Mouse (Mus musculus): Measurements from ENCODE around the gene Ism1. TPM values are rescaled to one million over a fixed set of nuclear protein-coding genes. Genes with fewer than 3 reads are reported as not detected.

The Ism1 gene
- polyA plus RNA-seq, 1 experiment from 2014 or later = 1.0 TPM

- peaks cover 15% of the 10 kb centered on the region; the same call in 1 of the 2 replicates for H3K27me3 ChIP-seq (replicated peaks)
- H3K4me1 ChIP-seq = peaks cover 23% of the 10 kb centered on the region
- WGBS = under 1% methylated on average over 81 of the region's 84 CpGs
- peak overlapping the region; percentile 70 for H3K4me3 ChIP-seq (replicated peaks)
- peak overlapping the region; percentile 82 for H3K9ac ChIP-seq (replicated peaks)
- no peaks in the 10 kb centered on the region for H3K36me3 ChIP-seq
- no peaks in the 10 kb centered on the region for H3K9me3 ChIP-seq (replicated peaks)
- H3K27ac ChIP-seq (replicated peaks) = peak overlapping the region; percentile 83
- peak overlapping the region; percentile 100 for H3K4me2 ChIP-seq
- peak; percentile 93 for ATAC-seq (ENCODE audit: low FRiP score)
These were observed 530 bp downstream of the Ism1 start for GRCm38 (mm10) chr2:139678275-139679140.

- H3K4me3 ChIP-seq (replicated peaks) = no peak overlapping the region
- 80% methylated on average over 3 of the region's 3 CpGs for WGBS
- H3K9me3 ChIP-seq (replicated peaks) = no peaks in the 10 kb centered on the region
- peaks cover 7% of the 10 kb centered on the region; the same call in 1 of the 2 replicates for H3K27me3 ChIP-seq (replicated peaks)
- no peak overlapping the region for H3K27ac ChIP-seq (replicated peaks)
- H3K36me3 ChIP-seq = no peaks in the 10 kb centered on the region
- ATAC-seq (ENCODE audit: low FRiP score) = no peak
- H3K4me2 ChIP-seq = no peak overlapping the region
- H3K9ac ChIP-seq (replicated peaks) = no peak overlapping the region
- peaks cover 7% of the 10 kb centered on the region for H3K4me1 ChIP-seq
These were observed 4.6 kb downstream of the Ism1 start for GRCm38 (mm10) chr2:139682540-139682939.

GRCm38 (mm10) chr2:139689442-139690003 lies 11.5 kb downstream of the Ism1 start:
- Histone ChIP-seq H3K4me1 (no peaks in the 10 kb centered on the region), H3K9ac (replicated peaks) (no peak overlapping the region), H3K36me3 (no peaks in the 10 kb centered on the region), H3K9me3 (replicated peaks) (no peaks in the 10 kb centered on the region), H3K27ac (replicated peaks) (no peak overlapping the region), H3K4me3 (replicated peaks) (no peak overlapping the region), H3K4me2 (no peak overlapping the region), H3K27me3 (replicated peaks) (0 out of 2 replicates have a peak, but pooled peaks cover 2% of the 10 kb centered on the region)
- WGBS = 90% methylated on average over 1 of the region's 1 CpGs
- ATAC-seq (ENCODE audit: low FRiP score) = no peak

- Histone ChIP-seq H3K9ac (replicated peaks) (no peak overlapping the region), H3K27ac (replicated peaks) (no peak overlapping the region), H3K4me1 (no peaks in the 10 kb centered on the region), H3K4me2 (no peak overlapping the region), H3K27me3 (replicated peaks) (0 out of 2 replicates have a peak, but pooled peaks cover 2% of the 10 kb centered on the region), H3K36me3 (no peaks in the 10 kb centered on the region), H3K4me3 (replicated peaks) (no peak overlapping the region), H3K9me3 (replicated peaks) (no peaks in the 10 kb centered on the region)
- 90% methylated on average over 3 of the region's 3 CpGs for WGBS
- no peak for ATAC-seq (ENCODE audit: low FRiP score)
These were observed 15.5 kb downstream of the Ism1 start for GRCm38 (mm10) chr2:139693521-139693920.

GRCm38 (mm10) chr2:139694638-139695037 lies 16.7 kb downstream of the Ism1 start:
- no peaks in the 10 kb centered on the region for H3K4me1 ChIP-seq
- no peaks in the 10 kb centered on the region for H3K9me3 ChIP-seq (replicated peaks)
- H3K27me3 ChIP-seq (replicated peaks) = 0 out of 2 replicates have a peak, but pooled peaks cover 2% of the 10 kb centered on the region
- no peak overlapping the region for H3K4me2 ChIP-seq
- H3K4me3 ChIP-seq (replicated peaks) = no peak overlapping the region
- H3K36me3 ChIP-seq = no peaks in the 10 kb centered on the region
- 19% methylated on average over 5 of the region's 5 CpGs for WGBS
- H3K9ac ChIP-seq (replicated peaks) = no peak overlapping the region
- ATAC-seq (ENCODE audit: low FRiP score) = peak; percentile 73
- no peak overlapping the region for H3K27ac ChIP-seq (replicated peaks)

- no peak overlapping the region for H3K4me2 ChIP-seq
- no peak overlapping the region for H3K4me3 ChIP-seq (replicated peaks)
- no peaks in the 10 kb centered on the region for H3K9me3 ChIP-seq (replicated peaks)
- H3K27ac ChIP-seq (replicated peaks) = no peak overlapping the region
- WGBS = 21% methylated on average over 2 of the region's 2 CpGs
- ATAC-seq (ENCODE audit: low FRiP score) = no peak; the same call in 1 of the 2 replicates
- H3K9ac ChIP-seq (replicated peaks) = no peak overlapping the region
- H3K27me3 ChIP-seq (replicated peaks) = 0 out of 2 replicates have a peak, but pooled peaks cover 1% of the 10 kb centered on the region
- H3K4me1 ChIP-seq = no peaks in the 10 kb centered on the region
- no peaks in the 10 kb centered on the region for H3K36me3 ChIP-seq
These were observed 18.6 kb downstream of the Ism1 start for GRCm38 (mm10) chr2:139696578-139696977.

GRCm38 (mm10) chr2:139700609-139701008 lies 22.6 kb downstream of the Ism1 start:
- H3K27ac ChIP-seq (replicated peaks) = no peak overlapping the region
- WGBS = 93% methylated on average over 1 of the region's 1 CpGs
- no peaks in the 10 kb centered on the region for H3K36me3 ChIP-seq
- H3K4me1 ChIP-seq = no peaks in the 10 kb centered on the region
- no peak overlapping the region for H3K4me3 ChIP-seq (replicated peaks)
- H3K27me3 ChIP-seq (replicated peaks) = no peaks in the 10 kb centered on the region
- no peak for ATAC-seq (ENCODE audit: low FRiP score)
- H3K9me3 ChIP-seq (replicated peaks) = no peaks in the 10 kb centered on the region
- H3K4me2 ChIP-seq = no peak overlapping the region
- no peak overlapping the region for H3K9ac ChIP-seq (replicated peaks)

GRCm38 (mm10) chr2:139704951-139705350 lies 27.0 kb downstream of the Ism1 start:
- no peak overlapping the region for H3K4me3 ChIP-seq (replicated peaks)
- H3K36me3 ChIP-seq = no peaks in the 10 kb centered on the region
- H3K9me3 ChIP-seq (replicated peaks) = no peaks in the 10 kb centered on the region

GRCm38 (mm10) chr2:139708194-139708899 lies 30.4 kb downstream of the Ism1 start:
- WGBS = 65% methylated on average over 6 of the region's 6 CpGs
- H3K27me3 ChIP-seq (replicated peaks) = no peaks in the 10 kb centered on the region
- no peak for ATAC-seq (ENCODE audit: low FRiP score)
- no peaks in the 10 kb centered on the region; the same call in 1 of the 2 replicates for H3K4me1 ChIP-seq
- H3K4me2 ChIP-seq = no peak overlapping the region
- no peaks in the 10 kb centered on the region for H3K9me3 ChIP-seq (replicated peaks)
- H3K4me3 ChIP-seq (replicated peaks) = no peak overlapping the region
- H3K36me3 ChIP-seq = no peaks in the 10 kb centered on the region
- no peak overlapping the region for H3K9ac ChIP-seq (replicated peaks)
- H3K27ac ChIP-seq (replicated peaks) = no peak overlapping the region

More at GRCm38 (mm10) chr2:139704951-139705350, 27.0 kb downstream of the Ism1 start:
- 80% methylated on average over 3 of the region's 3 CpGs for WGBS
- H3K9ac ChIP-seq (replicated peaks) = no peak overlapping the region
- no peaks in the 10 kb centered on the region for H3K4me1 ChIP-seq
- no peak overlapping the region for H3K27ac ChIP-seq (replicated peaks)
- no peaks in the 10 kb centered on the region for H3K27me3 ChIP-seq (replicated peaks)
- ATAC-seq (ENCODE audit: low FRiP score) = no peak
- no peak overlapping the region for H3K4me2 ChIP-seq

GRCm38 (mm10) chr2:139711640-139712039 lies 33.7 kb downstream of the Ism1 start:
- no peak overlapping the region for H3K4me3 ChIP-seq (replicated peaks)
- H3K9me3 ChIP-seq (replicated peaks) = no peaks in the 10 kb centered on the region
- H3K36me3 ChIP-seq = no peaks in the 10 kb centered on the region
- no peaks in the 10 kb centered on the region; the same call in 1 of the 2 replicates for H3K4me1 ChIP-seq
- no peak overlapping the region for H3K4me2 ChIP-seq
- H3K9ac ChIP-seq (replicated peaks) = no peak overlapping the region
- ATAC-seq (ENCODE audit: low FRiP score) = no peak
- 18% methylated on average over 3 of the region's 3 CpGs for WGBS
- H3K27ac ChIP-seq (replicated peaks) = no peak overlapping the region
- no peaks in the 10 kb centered on the region for H3K27me3 ChIP-seq (replicated peaks)

GRCm38 (mm10) chr2:139712046-139712445 lies 34.1 kb downstream of the Ism1 start:
- Histone ChIP-seq H3K4me1 (no peaks in the 10 kb centered on the region; the same call in 1 of the 2 replicates), H3K9me3 (replicated peaks) (no peaks in the 10 kb centered on the region), H3K27ac (replicated peaks) (no peak overlapping the region), H3K36me3 (no peaks in the 10 kb centered on the region), H3K4me3 (replicated peaks) (no peak overlapping the region), H3K9ac (replicated peaks) (no peak overlapping the region), H3K4me2 (no peak overlapping the region; the same call in 1 of the 2 replicates), H3K27me3 (replicated peaks) (no peaks in the 10 kb centered on the region)
- no peak for ATAC-seq (ENCODE audit: low FRiP score)
- WGBS = 54% methylated on average over 10 of the region's 10 CpGs

Measured in neural tube, embryonic 15.5 days (tissue).